Mouse (Mus musculus) kidney, embryonic 15.5 days (tissue): ENCODE measurements around the gene Tmprss2. TPM values are rescaled to one million over a fixed set of nuclear protein-coding genes. Genes with fewer than 3 reads are reported as not detected.

Source experiments
- polyA plus RNA-seq: library from polyadenylated mRNA; unstranded; fragments of >200 nt; fragmentation: Nextera tagmentation; extraction: Ambion mirVana; gene quantifications from 2 replicates; pipeline ENCODE4 v1.2.1, GENCODE M21; 2015

Gene Tmprss2
- polyA plus RNA-seq, 1 experiment from 2014 or later: 32.5 TPM

Other genes with a start within 250 kb of the Tmprss2 start
- gene Mx1, start 148.3 kb downstream of the Tmprss2 start, polyA plus RNA-seq: 0.39 and 0.43 TPM in 2 replicates
- 0.23 TPM in 1 of 2 replicates, not detected in the other for gene Fam3b, start 96.4 kb downstream of the Tmprss2 start, polyA plus RNA-seq
- gene Ripk4, start 152.6 kb upstream of the Tmprss2 start, polyA plus RNA-seq: 9.0 and 9.5 TPM in 2 replicates
- 9.7 and 11.6 TPM in 2 replicates for gene Prdm15, start 240.7 kb upstream of the Tmprss2 start, polyA plus RNA-seq